In genomic region chr1:51593621-51594441, GRCm38 (mm10) we compare ENCODE assay signal across 14 mouse cellular contexts.
DNase-seq lines count a peak whose midpoint lies in the region; ATAC-seq lines count a peak whose summit lies in the region.
"Had no signal": no experiment of that assay in that cellular context is flagged by ENCODE, and none has a peak within 500 bp of the region (broad histone marks: within the 10 kb centered on the region; RNA-seq: fewer than 3 reads in every experiment).

No protein-coding gene starts in this region.

- peak; percentile 83 for ATAC-seq in activated CD4-positive, CD25-positive, alpha-beta regulatory T cell, adult 4 months
- peak; percentile 66 for ATAC-seq in megakaryocyte progenitor cell, adult 5-6 weeks (replicated peaks; ENCODE audit: poor library complexity)
- no peak for ATAC-seq in forebrain, embryonic 14.5 days

- 0 out of 2 replicates have a peak, but pooled peaks cover 3% of the 10 kb centered on the region for H3K4me1 ChIP-seq in forebrain, embryonic 14.5 days (ENCODE audit: control insufficient read depth, insufficient read depth, low read length)
- H3K4me1 ChIP-seq: midbrain, embryonic 10.5 days; neural tube, embryonic 15.5 days had no signal

- no peak overlapping the region for H3K4me2 ChIP-seq in forebrain, embryonic 14.5 days (ENCODE audit: low read length)
- H3K4me2 ChIP-seq: heart, embryonic 15.5 days; neural tube, embryonic 15.5 days had no signal

- H3K9me3 ChIP-seq in forebrain, embryonic 14.5 days (replicated peaks; ENCODE audit: control insufficient read depth, low read length), result no peaks in the 10 kb centered on the region
- H3K9me3 ChIP-seq: heart, embryonic 15.5 days; midbrain, embryonic 10.5 days; neural tube, embryonic 15.5 days had no signal

- H3K4me3 ChIP-seq in forebrain, embryonic 14.5 days (ENCODE audit: low read depth, low read length), result no peak overlapping the region
- H3K4me3 ChIP-seq: heart, embryonic 15.5 days; midbrain, embryonic 10.5 days; neural tube, embryonic 15.5 days had no signal

- H3K36me3 ChIP-seq in forebrain, embryonic 14.5 days (ENCODE audit: control insufficient read depth, insufficient read depth, low read length), result no peaks in the 10 kb centered on the region
- H3K36me3 ChIP-seq: heart, embryonic 15.5 days; midbrain, embryonic 10.5 days; neural tube, embryonic 15.5 days had no signal

- H3K27ac ChIP-seq in forebrain, embryonic 14.5 days (ENCODE audit: low read depth, low read length), result no peak overlapping the region
- H3K27ac ChIP-seq: heart, embryonic 15.5 days; midbrain, embryonic 10.5 days; neural tube, embryonic 15.5 days had no signal

- DNase-seq in heart, adult 11 months, result peak; percentile 55
- DNase-seq in heart, postnatal 4 days, result no peak
- peak; percentile 97 for DNase-seq in 416B (ENCODE audit: low read depth)
- no peak for DNase-seq in neural tube, embryonic 10.5 days (ENCODE audit: extremely low spot score, low spot score)
- no peak for DNase-seq in frontal cortex, postnatal 25 days (ENCODE audit: low spot score in 2 of 2)
- DNase-seq in forebrain, embryonic 14.5 days (ENCODE audit: low spot score), result no peak
- DNase-seq: kidney, adult 18-20 months; layer of hippocampus, postnatal 36 days; spleen, adult 18-20 months had no signal

- no peak overlapping the region for H3K9ac ChIP-seq in forebrain, embryonic 14.5 days (ENCODE audit: low read length)
- H3K9ac ChIP-seq: heart, embryonic 15.5 days; neural tube, embryonic 15.5 days had no signal

- H3K27me3 ChIP-seq in forebrain, embryonic 14.5 days (replicated peaks; ENCODE audit: control insufficient read depth, insufficient read depth, low read length), result no peaks in the 10 kb centered on the region
- H3K27me3 ChIP-seq: heart, embryonic 15.5 days; neural tube, embryonic 15.5 days had no signal

- 79% methylated on average over 10 of the region's 10 CpGs for WGBS in forebrain, embryonic 14.5 days

Comparison
In these comparisons a context has a peak if more than half of its experiments do, and no peak if none do; other contexts are left out.
1. DNase-seq: peak in heart, adult 11 months (single experiment) and 416B (single experiment); none in heart, postnatal 4 days (single experiment), neural tube, embryonic 10.5 days (single experiment), frontal cortex, postnatal 25 days (0 of 2) and forebrain, embryonic 14.5 days (single experiment).